Mouse (Mus musculus) heart, embryonic 15.5 days (tissue): ENCODE data around the gene Gm12887. TPM values are rescaled to one million over a fixed set of nuclear protein-coding genes. Genes with fewer than 3 reads are reported as not detected.

Experiments
- ATAC-seq: fragments of 200-750 bp; cut with Nextera tagmentation; replicated peaks from 2 replicates; pipeline ENCODE4 v1.8.0; 2017; ENCODE audit warnings: low read depth, moderate TSS enrichment; ENCODE audit not compliant: insufficient number of reproducible peaks, insufficient read depth, low FRiP score
- H3K27ac ChIP-seq: fragments of 300-500 bp; sonication (generic); 2 replicates; pipeline ENCODE4 v1.5.1; 2015; ENCODE audit warnings: mild to moderate bottlenecking, inconsistent platforms
- H3K27me3 ChIP-seq: fragments of 300-500 bp; sonication (generic); 2 replicates; pipeline ENCODE4 v1.6.1; 2015; ENCODE audit warnings: inconsistent platforms
- H3K36me3 ChIP-seq: fragments of 300-500 bp; sonication (generic); 2 replicates; pipeline ENCODE4 v1.6.1; 2015; ENCODE audit warnings: mild to moderate bottlenecking, inconsistent platforms
- H3K4me1 ChIP-seq: fragments of 300-500 bp; sonication (generic); replicated peaks from 2 replicates; pipeline ENCODE4 v1.6.1; 2015; ENCODE audit warnings: inconsistent platforms
- H3K4me2 ChIP-seq: fragments of 300-500 bp; sonication (generic); 2 replicates; pipeline ENCODE4 v1.6.1; 2015; ENCODE audit warnings: inconsistent platforms, mild to moderate bottlenecking, moderate library complexity
- H3K4me3 ChIP-seq: fragments of 300-500 bp; sonication (generic); 2 replicates; pipeline ENCODE4 v1.5.1; 2015; ENCODE audit warnings: mild to moderate bottlenecking, inconsistent platforms
- H3K9ac ChIP-seq: fragments of 300-500 bp; sonication (generic); 2 replicates; pipeline ENCODE4 v1.6.1; 2015; ENCODE audit warnings: mild to moderate bottlenecking, inconsistent platforms
- H3K9me3 ChIP-seq: fragments of 300-500 bp; sonication (generic); replicated peaks from 2 replicates; pipeline ENCODE4 v1.6.1; 2016; ENCODE audit warnings: inconsistent platforms
- WGBS: fragments of 180-500 bp; shearing (Covaris S2); methylation state at CpG from one replicate; pipeline ENCODE4 v1.1.7; 2015; ENCODE audit warnings: mixed read lengths; 5-methylcytosine and 5-hydroxymethylcytosine counted together
- polyA plus RNA-seq: library from polyadenylated mRNA; unstranded; fragments of >200 nt; fragmentation: Nextera tagmentation; extraction: Ambion mirVana; gene quantifications from 2 replicates; pipeline ENCODE4 v1.2.1, GENCODE M21; 2015

The Gm12887 gene
- not detected in 2 replicates for polyA plus RNA-seq

DNA sequence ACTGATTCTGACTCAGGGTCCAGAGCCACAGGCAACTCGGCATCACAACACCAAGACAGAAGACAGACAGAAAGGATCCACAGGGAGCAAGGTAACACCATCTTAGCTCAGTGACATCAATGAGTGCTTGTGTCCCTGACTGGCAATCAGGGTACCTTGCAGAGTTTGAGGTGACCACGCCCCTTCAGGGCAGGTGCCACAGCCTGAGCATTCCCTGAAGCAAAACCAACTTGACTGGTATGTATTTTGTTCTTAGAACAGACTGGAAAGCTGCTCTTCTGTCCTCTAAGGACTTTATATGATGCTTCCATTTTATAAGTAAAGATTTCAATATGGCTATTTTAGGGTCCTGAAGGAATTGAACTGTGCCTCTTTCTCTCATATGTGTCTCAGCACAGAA, at the start of gene Gm12887:
TSS of gene Gm12887 (minus strand) at position 101 of the 400 bp plus-strand sequence.
- Histone ChIP-seq H3K9me3 (peaks cover 6% of the 10 kb centered on the region; the same call in 1 of the 2 replicates), H3K27ac (no peak within 1 kb of the TSS), H3K4me1 (no peaks in the 10 kb centered on the region), H3K9ac (no peak within 1 kb of the TSS), H3K27me3 (no peaks in the 10 kb centered on the region), H3K4me2 (no peak within 1 kb of the TSS), H3K4me3 (no peak within 1 kb of the TSS), H3K36me3 (no peaks in the 10 kb centered on the region)
- no peak for ATAC-seq
- 36% methylated on average over 2 of the region's 2 CpGs for WGBS

DNA sequence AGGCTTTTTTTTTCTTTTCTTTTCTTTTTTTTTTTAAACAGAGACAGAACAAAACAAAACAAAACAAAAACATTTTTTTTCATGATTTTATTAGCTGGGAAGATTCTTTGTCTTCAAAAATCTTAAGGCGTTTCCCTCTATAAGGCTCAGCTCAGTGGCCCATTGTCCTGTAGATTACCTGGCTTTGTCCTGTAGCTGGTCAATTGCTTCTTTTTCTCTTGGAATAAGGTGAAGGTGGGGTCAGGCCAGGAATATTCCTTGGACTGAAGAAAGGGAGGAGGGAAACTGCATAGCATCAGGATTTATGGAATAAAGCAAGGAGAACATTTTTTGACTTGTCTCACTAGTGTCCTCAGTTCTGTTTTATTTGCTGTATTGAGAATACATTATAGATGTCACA, 35.1 kb upstream of the Gm12887 start:
- Histone ChIP-seq H3K4me1 (no peaks in the 10 kb centered on the region), H3K27ac (no peak overlapping the region), H3K4me3 (no peak overlapping the region), H3K9ac (no peak overlapping the region), H3K27me3 (no peaks in the 10 kb centered on the region), H3K9me3 (peaks cover 2% of the 10 kb centered on the region; the same call in 1 of the 2 replicates), H3K4me2 (no peak overlapping the region), H3K36me3 (no peaks in the 10 kb centered on the region)
- no peak for ATAC-seq
- 60% methylated on average over 1 of the region's 1 CpGs for WGBS

Other genes starting within 250 kb of the Gm12887 start
- gene Gm12886, start 199.0 kb downstream of the Gm12887 start, polyA plus RNA-seq, result not detected in 2 replicates